Mouse (Mus musculus) stomach, embryonic 14.5 days (tissue): ENCODE data around the gene Numbl. TPM values are rescaled to one million over a fixed set of nuclear protein-coding genes. Genes with fewer than 3 reads are reported as not detected.
A peak's percentile ranks its signal among the peaks of the same experiment; 100 is the strongest.

Source experiments
- ATAC-seq: fragments of 200-750 bp; cut with Nextera tagmentation; 2 replicates; pipeline ENCODE4 v1.8.0; 2017; ENCODE audit warnings: low read depth, moderate TSS enrichment; ENCODE audit not compliant: insufficient number of reproducible peaks, insufficient read depth, low FRiP score
- H3K27ac ChIP-seq: fragments of 300-500 bp; sonication (generic); 2 replicates; pipeline ENCODE4 v1.5.1; 2014; ENCODE audit warnings: mild to moderate bottlenecking, low read length, moderate library complexity, mixed read lengths
- H3K27me3 ChIP-seq: fragments of 300-500 bp; sonication (generic); 2 replicates; pipeline ENCODE4 v1.6.1; 2014; ENCODE audit warnings: low read length, control low read depth, mixed read lengths; ENCODE audit not compliant: control insufficient read depth, insufficient read depth
- H3K36me3 ChIP-seq: fragments of 300-500 bp; sonication (generic); 2 replicates; pipeline ENCODE4 v1.6.1; 2014; ENCODE audit warnings: mild to moderate bottlenecking, control low read depth, low read length, moderate library complexity, mixed read lengths; ENCODE audit not compliant: control insufficient read depth, insufficient read depth
- H3K4me1 ChIP-seq: fragments of 300-500 bp; sonication (generic); 2 replicates; pipeline ENCODE4 v1.6.1; 2014; ENCODE audit warnings: low read length, control low read depth, mixed read lengths; ENCODE audit not compliant: control insufficient read depth, insufficient read depth
- H3K4me2 ChIP-seq: fragments of 300-500 bp; sonication (generic); replicated peaks from 2 replicates; pipeline ENCODE4 v1.6.1; 2014; ENCODE audit warnings: low read depth, low read length, control low read depth
- H3K4me3 ChIP-seq: fragments of 300-500 bp; sonication (generic); 2 replicates; pipeline ENCODE4 v1.5.1; 2014; ENCODE audit warnings: low read depth, low read length, control low read depth
- H3K9ac ChIP-seq: fragments of 300-500 bp; sonication (generic); replicated peaks from 2 replicates; pipeline ENCODE4 v1.6.1; 2014; ENCODE audit warnings: low read depth, mild to moderate bottlenecking, control low read depth, low read length, moderate library complexity, mixed read lengths
- H3K9me3 ChIP-seq: fragments of 300-500 bp; sonication (generic); 2 replicates; pipeline ENCODE4 v1.6.1; 2016; ENCODE audit warnings: low read depth, low read length, control low read depth; ENCODE audit not compliant: control insufficient read depth
- WGBS: fragments of 180-500 bp; shearing (Covaris S2); extraction: QIAGEN DNeasy Blood & Tissue Kit; methylation state at CpG from one replicate; pipeline ENCODE4 v1.1.7; 2014; 5-methylcytosine and 5-hydroxymethylcytosine counted together
- polyA plus RNA-seq: library from polyadenylated mRNA; unstranded; fragments of >200 nt; fragmentation: Nextera tagmentation; extraction: Ambion mirVana; gene quantifications from 2 replicates; pipeline ENCODE4 v1.2.1, GENCODE M21; 2014

Numbl gene
- 15.0 and 16.5 TPM in 2 replicates for polyA plus RNA-seq

GRCm38 (mm10) chr7:27258205-27258899 is at the start of gene Numbl:
Gene Numbl, plus strand, starts transcription at chr7:27258433.
- Histone ChIP-seq H3K4me1 (peaks cover 28% of the 10 kb centered on the region), H3K4me2 (peak within 1 kb of the TSS; percentile 51), H3K27me3 (no peaks in the 10 kb centered on the region), H3K9me3 (no peaks in the 10 kb centered on the region), H3K27ac (peak within 1 kb of the TSS; percentile 56), H3K9ac (peak within 1 kb of the TSS; percentile 75), H3K36me3 (peaks cover 16% of the 10 kb centered on the region; the same call in 1 of the 2 replicates), H3K4me3 (peak within 1 kb of the TSS; percentile 55)
- under 1% methylated on average over 45 of the region's 47 CpGs for WGBS
- peak; percentile 84 for ATAC-seq

DNA sequence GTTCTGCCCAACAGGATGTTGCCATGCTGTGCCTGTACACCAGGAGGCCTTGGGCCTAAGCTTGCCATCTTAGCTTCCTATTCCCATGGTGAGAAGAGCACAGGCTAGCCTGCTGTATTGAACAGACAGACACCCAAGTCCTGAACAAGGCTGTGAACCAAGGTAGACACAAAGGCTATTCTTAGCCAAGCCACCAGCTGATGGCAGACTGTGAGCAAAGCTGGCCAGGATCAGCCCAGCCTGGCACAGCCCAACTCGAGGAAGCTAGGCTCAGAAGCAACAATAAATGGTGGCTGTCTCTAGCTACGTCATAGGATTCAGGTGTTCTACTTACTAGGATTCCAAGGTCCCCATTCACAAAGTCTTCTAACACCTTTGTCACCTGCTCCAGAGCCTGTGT is 45.6 kb upstream of the Numbl start:
- 94% methylated on average over 2 of the region's 2 CpGs for WGBS
- Histone ChIP-seq H3K27me3 (no peaks in the 10 kb centered on the region), H3K36me3 (peaks cover 55% of the 10 kb centered on the region), H3K4me3 (no peak overlapping the region), H3K9me3 (no peaks in the 10 kb centered on the region), H3K4me2 (no peak overlapping the region), H3K27ac (no peak overlapping the region), H3K9ac (no peak overlapping the region), H3K4me1 (no peaks in the 10 kb centered on the region)
- no peak; the same call in 1 of the 2 replicates for ATAC-seq

- Histone ChIP-seq H3K4me1 (peaks cover 3% of the 10 kb centered on the region; the same call in 1 of the 2 replicates), H3K36me3 (peaks cover 10% of the 10 kb centered on the region), H3K4me3 (no peak overlapping the region), H3K4me2 (no peak overlapping the region), H3K9me3 (no peaks in the 10 kb centered on the region), H3K27ac (no peak overlapping the region), H3K27me3 (no peaks in the 10 kb centered on the region), H3K9ac (no peak overlapping the region)
- ATAC-seq = no peak
- WGBS = 90% methylated on average over 7 of the region's 7 CpGs
Measured at GRCm38 (mm10) chr7:27218586-27218985, 39.6 kb upstream of the Numbl start.

DNA sequence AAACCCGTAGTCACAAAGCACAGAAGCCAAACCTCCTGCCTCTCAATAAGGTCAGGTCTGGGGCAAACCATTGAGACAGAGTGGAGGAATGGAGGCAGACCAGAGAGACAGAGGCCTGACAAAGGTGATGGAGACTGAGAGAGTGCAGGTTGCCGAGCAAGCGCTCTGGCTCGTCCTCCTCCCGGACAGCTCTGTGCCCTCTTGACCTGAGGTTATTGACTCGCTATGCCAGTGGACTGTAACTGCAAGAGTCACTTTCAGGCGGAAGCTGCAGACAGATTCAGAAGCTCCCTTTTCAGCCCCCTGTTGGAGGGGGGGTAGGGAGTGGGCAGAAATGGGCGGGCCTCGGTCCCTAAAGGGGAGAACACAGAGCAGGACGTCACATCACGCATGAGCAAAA is 38.3 kb upstream of the Numbl start:
- H3K4me3 ChIP-seq = no peak overlapping the region
- 67% methylated on average over 11 of the region's 11 CpGs for WGBS
- H3K9ac ChIP-seq = no peak overlapping the region
- no peak for ATAC-seq
- no peaks in the 10 kb centered on the region for H3K27me3 ChIP-seq
- peaks cover 14% of the 10 kb centered on the region for H3K4me1 ChIP-seq
- H3K27ac ChIP-seq = no peak overlapping the region
- H3K4me2 ChIP-seq = no peak overlapping the region
- H3K36me3 ChIP-seq = no peaks in the 10 kb centered on the region; the same call in 1 of the 2 replicates
- H3K9me3 ChIP-seq = no peaks in the 10 kb centered on the region

GRCm38 (mm10) chr7:27221939-27222338 is 36.3 kb upstream of the Numbl start:
- Histone ChIP-seq H3K27ac (no peak overlapping the region), H3K36me3 (no peaks in the 10 kb centered on the region), H3K9ac (no peak overlapping the region), H3K4me1 (peaks cover 34% of the 10 kb centered on the region), H3K9me3 (no peaks in the 10 kb centered on the region), H3K27me3 (no peaks in the 10 kb centered on the region), H3K4me2 (no peak overlapping the region), H3K4me3 (no peak overlapping the region)
- WGBS = 66% methylated on average over 6 of the region's 6 CpGs
- ATAC-seq = no peak

GRCm38 (mm10) chr7:27222538-27222937 is 35.7 kb upstream of the Numbl start:
- no peaks in the 10 kb centered on the region for H3K36me3 ChIP-seq
- no peak for ATAC-seq

GRCm38 (mm10) chr7:27224877-27225575 is 33.2 kb upstream of the Numbl start:
- Histone ChIP-seq H3K27ac (peak overlapping the region; percentile 6; the same call in 1 of the 2 replicates), H3K4me3 (peak overlapping the region; percentile 2; the same call in 1 of the 2 replicates)
- 57% methylated on average over 11 of the region's 11 CpGs for WGBS

More at GRCm38 (mm10) chr7:27222538-27222937, 35.7 kb upstream of the Numbl start:
- Histone ChIP-seq H3K4me3 (no peak overlapping the region), H3K27me3 (no peaks in the 10 kb centered on the region), H3K9ac (no peak overlapping the region), H3K27ac (no peak overlapping the region), H3K4me2 (no peak overlapping the region), H3K9me3 (no peaks in the 10 kb centered on the region), H3K4me1 (peaks cover 40% of the 10 kb centered on the region)
- 59% methylated on average over 1 of the region's 1 CpGs for WGBS

GRCm38 (mm10) chr7:27227276-27227675 is 31.0 kb upstream of the Numbl start:
- ATAC-seq = no peak
- Histone ChIP-seq H3K9me3 (no peaks in the 10 kb centered on the region), H3K4me1 (peaks cover 41% of the 10 kb centered on the region), H3K27me3 (no peaks in the 10 kb centered on the region), H3K4me3 (peak overlapping the region; percentile 81), H3K9ac (peak overlapping the region; percentile 78; the same call in 1 of the 2 replicates), H3K36me3 (no peaks in the 10 kb centered on the region), H3K4me2 (peak overlapping the region; percentile 68), H3K27ac (no peak overlapping the region)
- WGBS = 22% methylated on average over 9 of the region's 9 CpGs

More at GRCm38 (mm10) chr7:27224877-27225575, 33.2 kb upstream of the Numbl start:
- H3K4me2 ChIP-seq = peak overlapping the region; percentile 68
- no peaks in the 10 kb centered on the region for H3K36me3 ChIP-seq
- H3K27me3 ChIP-seq = no peaks in the 10 kb centered on the region
- H3K4me1 ChIP-seq = peaks cover 41% of the 10 kb centered on the region
- no peaks in the 10 kb centered on the region for H3K9me3 ChIP-seq
- ATAC-seq = peak; percentile 38; the same call in 1 of the 2 replicates
- H3K9ac ChIP-seq = no peak overlapping the region
